Comparison of ENCODE assay signal across 8 mouse cellular contexts in the genomic region with DNA sequence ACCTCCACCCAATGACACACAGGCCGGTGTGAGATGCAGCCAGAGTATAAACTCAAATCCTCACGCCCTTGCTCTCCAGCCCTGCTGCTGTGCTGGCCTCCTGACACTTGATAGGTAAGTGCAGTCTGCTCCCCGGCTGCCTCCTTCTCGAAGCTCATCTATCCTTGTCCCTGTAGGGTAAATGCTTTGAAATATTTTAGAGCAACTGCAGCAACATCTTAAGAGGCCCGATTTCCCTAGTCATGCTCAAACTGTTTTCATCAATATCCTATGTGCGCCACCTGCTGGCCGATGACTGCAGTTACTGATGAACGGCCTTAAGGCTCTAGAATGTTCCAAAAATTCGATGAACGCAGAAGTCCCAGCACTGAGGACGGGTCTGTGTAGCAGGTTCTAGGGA. TPM values are rescaled to one million over a fixed set of nuclear protein-coding genes. Genes with fewer than 3 reads are reported as not detected.
A peak's percentile ranks its signal among the peaks of the same experiment; 100 is the strongest.
DNase-seq lines count a peak whose midpoint lies in the region; ATAC-seq and TF ChIP-seq lines count a peak whose summit lies in the region.

No protein-coding gene starts in this region.

- H3K36me3 ChIP-seq in hindbrain, postnatal 0 days (ENCODE audit: insufficient read depth, low read length) = no peaks in the 10 kb centered on the region

- H3K4me3 ChIP-seq in cerebellum, adult 2 months (replicated peaks; ENCODE audit: insufficient read depth, low read depth, low read length) = no peak overlapping the region
- H3K4me3 ChIP-seq in hindbrain, postnatal 0 days (ENCODE audit: low read length) = no peak overlapping the region

- no peak overlapping the region for H3K9ac ChIP-seq in hindbrain, postnatal 0 days (replicated peaks; ENCODE audit: low read length)

- peak; percentile 77 for ATAC-seq in hindbrain, postnatal 0 days
- peak; percentile 89 for ATAC-seq in megakaryocyte progenitor cell, adult 5-6 weeks (replicated peaks; ENCODE audit: poor library complexity)
- no peak for ATAC-seq in erythroblast, adult 5-6 weeks (replicated peaks; ENCODE audit: low FRiP score, poor library complexity, severe bottlenecking)

- H3K27ac ChIP-seq in cerebellum, adult 2 months (ENCODE audit: insufficient read depth, low read length) = no peak overlapping the region
- 0 out of 2 replicates have a peak overlapping the region, but pooled peaks have one; percentile 45 for H3K27ac ChIP-seq in hindbrain, postnatal 0 days

- H3K9me3 ChIP-seq in hindbrain, postnatal 0 days (ENCODE audit: low read length) = no peaks in the 10 kb centered on the region

- peak; percentile 80 for TF ChIP-seq CTCF in cerebellum, adult 2 months (IDR thresholded peaks at IDR 0.05; ENCODE audit: borderline replicate concordance, insufficient read depth, low read depth, low read length)
- TF ChIP-seq CTCF in hindbrain, postnatal 0 days (IDR thresholded peaks at IDR 0.05; ENCODE audit: low read depth) = peak; percentile 89

- no peak for TF ChIP-seq POLR2A in cerebellum, adult 2 months (IDR thresholded peaks at IDR 0.05; ENCODE audit: borderline replicate concordance, insufficient read depth, low read length)

- no peaks in the 10 kb centered on the region for H3K27me3 ChIP-seq in cerebellum, adult 2 months (ENCODE audit: control insufficient read depth, insufficient read depth, low read length)
- no peaks in the 10 kb centered on the region for H3K27me3 ChIP-seq in hindbrain, postnatal 0 days (ENCODE audit: insufficient read depth, low read length)

- WGBS in cerebellum, adult 2 months = 28% methylated on average over 11 of the region's 11 CpGs
- 27% methylated on average over 11 of the region's 11 CpGs for WGBS in hindbrain, postnatal 0 days

- peak; percentile 91 for DNase-seq in ZHBTc4 (ENCODE audit: low read depth, low spot score)
- DNase-seq in cerebellum, adult 2 months = peak; percentile 69 to 77
- DNase-seq in forelimb bud, embryonic 11.5 days (ENCODE audit: low read depth, low spot score) = peak; percentile 82
- DNase-seq in hindbrain, postnatal 0 days (ENCODE audit: low spot score) = peak; percentile 94
- DNase-seq in layer of hippocampus, postnatal 36 days = peak; percentile 71 to 73
- peak; percentile 76 for DNase-seq in right cerebral cortex, postnatal 25 days

- H3K4me2 ChIP-seq in hindbrain, postnatal 0 days (ENCODE audit: low read depth, low read length) = no peak overlapping the region

- no peaks in the 10 kb centered on the region for H3K4me1 ChIP-seq in cerebellum, adult 2 months (ENCODE audit: control insufficient read depth, insufficient read depth, low read length)
- H3K4me1 ChIP-seq in hindbrain, postnatal 0 days (ENCODE audit: insufficient read depth, low read length) = no peaks in the 10 kb centered on the region

RNA-seq across cellular contexts. Expression of a gene that starts 58.1 kb away (rescaled TPM):
- polyA plus RNA-seq in cerebellum, adult 2 months (2012; rRNA removed) = not detected in 2 replicates
- 0.31 TPM in 1 of 2 replicates, not detected in the other for total RNA-seq in hindbrain, postnatal 0 days (2014; rRNA removed)
- polyA plus RNA-seq in hindbrain, postnatal 0 days (2015; fragmentation: Nextera tagmentation; extraction: Ambion mirVana) = 0.40 TPM in 1 of 2 replicates, not detected in the other
- not detected for total RNA-seq in layer of hippocampus, postnatal 36 days (2021)
- total RNA-seq in megakaryocyte progenitor cell, adult 5-6 weeks (2015) = not detected in 2 replicates
- not detected in 2 replicates for total RNA-seq in megakaryocyte progenitor cell, adult 5-6 weeks (2017)
- total RNA-seq in erythroblast, adult 5-6 weeks (2015; ENCODE audit: low replicate concordance) = not detected in 2 replicates
- not detected in 2 replicates for total RNA-seq in erythroblast, adult 5-6 weeks (2017; ENCODE audit: low replicate concordance)
